Mouse (Mus musculus) gastrocnemius, postnatal 4 days (tissue): ENCODE data around the gene Dip2a. TPM values are rescaled to one million over a fixed set of nuclear protein-coding genes. Genes with fewer than 3 reads are reported as not detected.

Source experiments
- DNase-seq, 2 experiments: peaks; one replicate each; pipeline ENCODE4 v3.0.0; 2021 to 2022; ENCODE audit warnings: low spot score in 2 of 2, mixed read lengths in 2 of 2
- long read RNA-seq, 2 experiments: library from polyadenylated mRNA; stranded (forward); transcript quantifications; one replicate each; pipeline ENCODE4 v2.0.0; 2021
- total RNA-seq, 2 experiments: library from RNA; stranded (reverse); gene quantifications; 2 replicates each; pipeline ENCODE4 v1.2.3; 2021

Dip2a gene
- total RNA-seq: 10 to 100 TPM; 19.6 to 23.9 TPM
- long read RNA-seq, experiment 1, partial matches to known transcripts: 3 of 4 reads
- long read RNA-seq, experiment 1, other reads (novel, unspliced or antisense): 1 of 4 reads
- long read RNA-seq, experiment 2, partial matches to known transcripts: 1 of 1 reads
- long read RNA-seq, experiment 2, other reads (novel, unspliced or antisense): 0 of 1 reads

DNA sequence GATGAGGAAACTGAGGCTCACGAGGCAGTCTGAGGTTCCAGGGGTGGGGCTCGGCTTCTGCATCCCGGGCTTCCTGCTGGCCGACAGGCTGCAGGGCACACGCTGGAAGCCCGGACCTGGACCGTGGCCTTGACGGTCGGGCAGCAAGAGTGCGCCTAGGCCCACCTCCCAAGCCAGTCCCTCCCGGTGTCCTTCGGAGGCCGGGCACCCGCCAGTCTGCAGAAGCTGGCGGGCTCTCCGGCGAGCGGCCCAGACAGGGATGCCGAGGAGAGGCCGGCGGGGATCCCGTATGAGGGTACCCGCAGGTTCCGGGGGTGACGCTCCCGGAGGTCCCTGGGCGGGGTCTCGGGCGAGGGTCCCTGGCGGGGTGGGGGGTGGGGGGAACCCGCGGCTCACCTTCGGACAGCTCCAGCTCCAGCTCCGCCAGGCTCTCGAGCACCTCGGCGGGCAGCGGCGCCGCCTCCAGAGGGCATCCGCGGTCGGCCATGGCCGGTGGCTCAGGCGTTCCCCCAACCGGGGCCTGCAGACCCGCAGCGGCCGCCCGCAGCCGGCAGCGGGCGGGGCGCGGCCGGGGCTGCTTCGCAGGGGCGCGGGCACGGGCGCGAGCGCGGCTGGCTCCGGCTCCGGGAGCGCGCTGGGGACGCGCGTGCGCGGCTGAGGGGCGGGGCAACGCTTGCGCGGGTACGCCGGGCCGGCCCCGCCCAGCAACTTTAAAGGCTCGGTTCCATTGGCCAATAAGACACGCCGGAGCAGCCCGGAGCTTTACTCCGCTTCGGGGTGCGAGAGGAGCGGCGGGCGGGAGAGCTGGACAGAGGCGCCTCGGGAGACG, at the start of gene Dip2a:
Gene Dip2a (minus strand): TSS at position 581 of the 829 bp plus-strand sequence.
- peak; percentile 95 to 96 for DNase-seq

- DNase-seq: no peak
Observed at GRCm38 (mm10) chr10:76392596-76392995, 47.5 kb upstream of the Dip2a start.

GRCm38 (mm10) chr10:76391786-76392185, 46.7 kb upstream of the Dip2a start:
- DNase-seq: peak in 1 of 2 experiments; percentile 26

DNA sequence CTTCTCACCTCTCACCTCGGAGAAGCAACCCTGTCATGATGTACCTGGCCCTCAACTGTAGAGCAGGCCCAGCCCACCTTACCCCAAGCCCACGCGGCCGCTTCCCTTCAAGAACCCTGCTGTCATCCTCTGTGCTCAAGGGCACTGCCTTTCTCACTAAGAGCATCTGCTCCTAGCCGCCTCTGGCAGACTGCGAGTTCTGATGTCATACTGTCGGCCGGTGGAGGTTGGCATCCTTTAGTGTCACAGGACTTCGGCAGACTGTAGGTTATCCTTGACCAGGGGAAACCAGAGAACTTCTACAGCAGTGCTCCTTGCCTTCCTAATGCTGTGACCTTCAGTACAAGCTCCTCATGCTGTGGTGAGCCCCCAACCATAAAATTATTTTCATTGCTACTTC, 46.1 kb upstream of the Dip2a start:
- no peak for DNase-seq

GRCm38 (mm10) chr10:76374981-76375380, 29.9 kb upstream of the Dip2a start:
- no peak for DNase-seq

DNA sequence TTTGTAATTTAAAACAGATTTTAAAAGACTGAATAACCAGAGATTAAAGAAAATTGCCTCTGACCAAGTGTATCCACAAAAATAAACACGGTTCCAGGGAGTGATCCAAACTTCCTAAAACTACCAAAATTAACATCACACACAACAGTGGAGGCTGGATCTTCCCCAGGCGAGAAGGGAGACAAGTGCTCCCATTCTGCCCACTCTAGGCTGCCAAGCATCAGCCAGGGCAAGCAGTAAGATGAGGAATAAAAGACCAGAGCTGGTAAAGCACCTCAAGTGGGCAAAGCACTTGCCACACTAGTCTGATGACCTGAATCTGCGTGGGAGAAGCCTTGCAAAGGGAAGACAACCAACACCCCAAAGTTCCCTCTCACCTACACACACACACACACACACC, 26.6 kb upstream of the Dip2a start:
- DNase-seq: no peak

- DNase-seq: no peak
Observed at GRCm38 (mm10) chr10:76368766-76369165, 23.7 kb upstream of the Dip2a start.

GRCm38 (mm10) chr10:76363233-76363632, 18.1 kb upstream of the Dip2a start:
- no peak for DNase-seq

- DNase-seq: no peak
Observed at GRCm38 (mm10) chr10:76358468-76358867, 13.4 kb upstream of the Dip2a start.

DNA sequence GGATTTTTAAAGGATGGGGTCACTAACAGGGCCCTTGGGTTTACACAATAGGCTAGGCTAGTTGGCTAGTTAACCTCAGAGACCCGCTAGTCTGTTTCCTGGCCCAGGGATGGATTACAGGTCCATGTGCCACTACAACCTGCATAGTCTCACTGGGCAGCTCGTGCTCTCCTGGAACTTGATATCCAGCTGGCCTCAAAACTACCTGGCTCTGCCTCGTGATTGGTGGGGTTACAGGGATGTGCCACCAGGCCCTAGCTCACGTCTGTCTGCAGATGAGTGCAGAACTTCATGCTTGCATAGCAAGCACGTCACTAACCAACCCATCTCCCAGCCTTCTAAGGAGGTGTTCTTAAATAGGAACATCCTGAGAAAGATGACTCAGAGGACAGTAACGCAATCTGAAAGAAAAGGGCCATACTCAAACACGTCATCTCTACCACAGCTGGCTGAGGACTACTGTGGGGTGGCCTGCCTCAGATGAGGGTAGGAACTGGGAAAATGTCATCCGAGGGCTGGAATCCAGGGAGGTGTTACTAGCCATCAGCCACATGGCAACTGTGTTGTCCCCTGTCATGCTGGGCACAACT, 12.3 kb upstream of the Dip2a start:
- DNase-seq: no peak

DNA sequence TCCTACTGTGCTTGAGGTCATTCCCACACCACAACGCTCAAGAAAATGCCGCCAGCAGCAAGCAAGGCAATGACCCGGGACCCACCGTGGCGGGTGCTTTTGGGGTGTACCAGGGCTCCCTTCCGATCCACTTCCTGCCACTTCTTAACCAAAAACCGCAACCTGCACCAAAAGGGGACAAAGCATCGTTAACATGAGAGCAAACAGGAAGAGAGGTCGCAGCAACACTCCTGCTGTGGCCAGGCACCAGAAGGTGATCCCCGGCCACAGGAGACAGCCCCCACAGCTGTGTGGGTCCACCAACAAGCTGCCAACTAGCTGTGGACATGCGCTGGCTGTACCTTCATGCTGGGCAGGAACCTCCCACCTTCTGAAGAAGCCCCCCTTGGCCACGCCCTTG, 9.9 kb upstream of the Dip2a start:
- DNase-seq: no peak

DNA sequence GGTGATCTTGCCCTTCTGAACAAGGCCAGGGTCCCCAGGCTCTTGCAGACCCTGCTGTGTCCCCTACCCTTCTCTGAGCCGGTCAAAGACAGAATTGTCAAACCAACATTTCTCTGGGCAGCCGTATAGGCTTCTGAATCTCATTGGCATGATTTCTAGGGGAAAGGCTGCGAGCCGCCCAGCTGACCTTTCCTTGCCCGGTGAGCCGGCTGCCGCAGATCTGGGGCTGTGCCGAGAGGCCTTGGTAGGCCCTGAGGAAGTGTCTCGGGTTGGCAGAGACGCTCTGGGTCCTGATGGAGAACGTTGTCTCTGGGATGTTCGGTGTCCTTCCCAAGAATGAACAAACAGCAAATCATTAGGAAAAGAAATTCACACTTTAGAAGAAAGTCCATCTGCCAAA, 8.9 kb upstream of the Dip2a start:
- DNase-seq: no peak

DNA sequence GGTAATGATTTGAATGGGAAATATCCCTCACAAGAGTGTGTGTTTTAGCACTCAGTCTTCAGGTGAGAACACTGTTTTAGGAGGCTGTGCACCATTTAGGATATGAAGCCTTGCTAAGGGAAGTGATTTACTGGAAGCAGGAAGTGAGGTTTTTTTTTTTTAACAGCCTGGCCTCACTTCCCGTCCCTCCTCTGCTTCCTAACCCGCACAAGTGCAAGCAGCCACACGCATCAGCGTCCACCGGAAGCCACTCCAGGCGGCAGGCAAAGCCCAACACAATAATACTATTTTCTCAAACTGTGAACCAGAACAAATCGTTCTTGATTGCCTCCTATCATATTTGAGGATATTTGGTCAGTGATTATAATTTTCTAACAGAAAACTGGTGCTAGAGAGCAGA, 6.9 kb upstream of the Dip2a start:
- no peak for DNase-seq

DNA sequence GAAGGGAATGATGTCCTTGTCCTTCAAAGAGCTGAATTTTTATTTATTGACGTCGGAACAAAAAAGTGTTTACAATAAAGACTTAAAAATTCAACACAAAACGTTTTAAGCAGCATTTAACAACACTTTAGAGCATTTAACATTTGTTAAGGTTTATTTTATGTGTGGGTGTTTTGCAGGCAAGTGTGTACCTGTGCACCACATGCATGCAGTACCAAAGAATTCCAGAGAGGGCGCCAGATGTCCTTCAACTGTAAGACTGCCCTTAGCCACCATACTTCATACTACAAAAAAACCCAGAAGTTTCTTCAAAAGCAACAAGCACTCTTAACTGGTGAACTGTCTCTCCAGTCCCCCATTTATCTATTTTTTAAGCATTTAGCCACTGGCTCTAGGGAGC, 1.5 kb upstream of the Dip2a start:
- peak in 1 of 2 experiments; percentile 40 for DNase-seq

GRCm38 (mm10) chr10:76346043-76346491, 976 bp upstream of the Dip2a start:
- DNase-seq: no peak

- DNase-seq: no peak
Observed at GRCm38 (mm10) chr10:76345540-76345902, 430 bp upstream of the Dip2a start.

DNA sequence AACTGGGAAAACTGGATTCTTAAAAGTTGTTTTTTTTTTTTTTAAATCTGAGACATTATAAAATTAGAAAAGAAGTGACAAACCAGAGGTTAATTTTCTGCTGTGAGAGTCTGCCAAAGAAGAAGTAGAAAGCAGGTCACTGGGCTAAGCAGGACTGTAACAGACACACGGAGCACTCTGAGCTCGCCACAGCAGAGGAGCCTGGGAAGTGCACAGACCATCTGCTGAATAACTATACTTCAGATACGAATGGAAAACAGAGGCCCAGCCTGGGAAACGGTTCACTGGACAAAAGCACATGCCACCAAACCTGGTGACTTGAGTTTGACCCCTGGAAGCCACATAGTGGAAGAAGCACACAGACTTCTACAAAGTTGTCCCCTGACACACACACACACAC, 10.7 kb downstream of the Dip2a start:
- DNase-seq: no peak

GRCm38 (mm10) chr10:76332040-76332439, 13.1 kb downstream of the Dip2a start:
- DNase-seq: no peak

DNA sequence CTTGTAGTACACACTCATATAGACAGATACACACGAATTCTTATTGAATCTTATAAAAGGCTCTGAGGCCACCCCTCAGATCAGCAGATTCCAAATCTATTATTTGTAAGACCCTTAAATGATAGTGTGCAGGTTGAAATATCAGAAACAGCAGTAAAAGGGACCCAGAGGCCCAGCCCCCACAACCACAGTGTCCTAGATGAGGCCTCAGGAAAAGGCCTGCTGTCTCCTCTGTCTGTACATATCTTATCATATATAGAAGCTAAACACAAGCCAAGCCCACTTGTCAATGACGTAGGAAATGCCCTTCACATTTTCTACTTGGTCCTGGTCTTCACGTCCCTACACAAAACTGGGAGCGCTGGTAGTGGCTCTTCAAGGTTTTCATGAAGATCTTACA, 16.0 kb downstream of the Dip2a start:
- DNase-seq: no peak

GRCm38 (mm10) chr10:76328574-76328973, 16.5 kb downstream of the Dip2a start:
- no peak for DNase-seq

GRCm38 (mm10) chr10:76326304-76327006, 18.6 kb downstream of the Dip2a start:
- DNase-seq: no peak

DNA sequence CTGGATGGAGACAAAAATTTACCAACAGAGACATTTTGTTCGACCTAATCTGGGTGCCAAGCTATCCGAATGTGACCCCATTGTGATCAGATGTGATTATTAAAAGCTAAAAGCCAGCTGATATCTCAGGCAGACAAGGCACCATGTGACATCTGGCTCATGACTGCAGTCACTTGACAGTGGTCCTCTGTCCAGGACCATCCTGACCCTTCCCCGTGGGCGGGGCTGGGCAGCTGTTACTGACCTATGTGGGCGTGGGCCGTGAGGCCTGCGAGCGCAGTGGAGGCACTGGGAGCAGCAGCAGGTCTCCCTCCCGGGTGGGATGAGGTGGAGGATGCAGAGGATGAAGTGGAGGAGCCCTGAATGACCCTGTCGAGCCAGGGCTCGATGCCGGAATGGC, 27.5 kb downstream of the Dip2a start:
- no peak for DNase-seq
